Mouse (Mus musculus) kidney, embryonic 14.5 days (tissue): ENCODE measurements around the gene Skil. TPM values are rescaled to one million over a fixed set of nuclear protein-coding genes. Genes with fewer than 3 reads are reported as not detected.

Experiments used
- ATAC-seq: fragments of 200-750 bp; cut with Nextera tagmentation; 2 replicates; pipeline ENCODE4 v1.8.0; 2017; ENCODE audit warnings: moderate number of reproducible peaks, mild to moderate bottlenecking, moderate TSS enrichment, moderate library complexity; ENCODE audit not compliant: low FRiP score, low TSS enrichment
- H3K27ac ChIP-seq: fragments of 300-500 bp; sonication (generic); 2 replicates; pipeline ENCODE4 v1.5.1; 2014; ENCODE audit warnings: low read depth, mild to moderate bottlenecking, low read length, moderate library complexity, mixed read lengths
- H3K27me3 ChIP-seq: fragments of 300-500 bp; sonication (generic); 2 replicates; pipeline ENCODE4 v1.6.1; 2014; ENCODE audit warnings: mild to moderate bottlenecking, low read length; ENCODE audit not compliant: control insufficient read depth, insufficient read depth
- H3K36me3 ChIP-seq: fragments of 300-500 bp; sonication (generic); 2 replicates; pipeline ENCODE4 v1.6.1; 2014; ENCODE audit warnings: low read length, mixed read lengths; ENCODE audit not compliant: control insufficient read depth, insufficient read depth
- H3K4me1 ChIP-seq: fragments of 300-500 bp; sonication (generic); 2 replicates; pipeline ENCODE4 v1.6.1; 2014; ENCODE audit warnings: low read length, mixed read lengths; ENCODE audit not compliant: control insufficient read depth, insufficient read depth
- H3K4me2 ChIP-seq: fragments of 300-500 bp; sonication (generic); replicated peaks from 2 replicates; pipeline ENCODE4 v1.6.1; 2014; ENCODE audit warnings: low read depth, mild to moderate bottlenecking, low read length
- H3K4me3 ChIP-seq: fragments of 300-500 bp; sonication (generic); 2 replicates; pipeline ENCODE4 v1.5.1; 2014; ENCODE audit warnings: mild to moderate bottlenecking, low read length
- H3K9ac ChIP-seq: fragments of 300-500 bp; sonication (generic); 2 replicates; pipeline ENCODE4 v1.6.1; 2014; ENCODE audit warnings: low read depth, mild to moderate bottlenecking, low read length, moderate library complexity
- H3K9me3 ChIP-seq: fragments of 300-500 bp; sonication (generic); 2 replicates; pipeline ENCODE4 v1.6.1; 2016; ENCODE audit warnings: low read length; ENCODE audit not compliant: control insufficient read depth
- WGBS: fragments of 180-500 bp; shearing (Covaris S2); extraction: QIAGEN DNeasy Blood & Tissue Kit; methylation state at CpG from one replicate; pipeline ENCODE4 v1.1.7; 2014; 5-methylcytosine and 5-hydroxymethylcytosine counted together
- polyA plus RNA-seq: library from polyadenylated mRNA; unstranded; fragments of >200 nt; fragmentation: Nextera tagmentation; extraction: Ambion mirVana; gene quantifications from 2 replicates; pipeline ENCODE4 v1.2.1, GENCODE M21; 2014

The Skil gene
- polyA plus RNA-seq, 1 experiment from 2014 or later: 26.8 TPM

GRCm38 (mm10) chr3:31166365-31166871 is 71.6 kb downstream of the Skil start:
- Histone ChIP-seq H3K27me3 (no peaks in the 10 kb centered on the region), H3K4me3 (no peak overlapping the region), H3K4me1 (no peaks in the 10 kb centered on the region), H3K9ac (no peak overlapping the region), H3K4me2 (no peak overlapping the region), H3K36me3 (no peaks in the 10 kb centered on the region), H3K27ac (no peak overlapping the region), H3K9me3 (no peaks in the 10 kb centered on the region)
- WGBS: 72% methylated on average over 12 of the region's 12 CpGs
- 0 out of 2 replicates have a peak, but pooled peaks have one; percentile 28 for ATAC-seq

Other genes starting within 250 kb of the Skil start
- gene Gpr160, start 239.1 kb upstream of the Skil start, polyA plus RNA-seq: 7.0 and 10.1 TPM in 2 replicates
- gene Phc3, start 125.6 kb upstream of the Skil start, polyA plus RNA-seq: 5.5 and 8.7 TPM in 2 replicates
- 19.4 and 48.4 TPM in 2 replicates for gene Prkci, start 99.3 kb upstream of the Skil start, polyA plus RNA-seq
- 47.5 and 53.0 TPM in 2 replicates for gene Cldn11, start 54.9 kb downstream of the Skil start, polyA plus RNA-seq
- gene Slc7a14, start 215.3 kb downstream of the Skil start, polyA plus RNA-seq: 0.11 and 0.14 TPM in 2 replicates